13 mouse cellular contexts compared by ENCODE assay signal in the genomic region with DNA sequence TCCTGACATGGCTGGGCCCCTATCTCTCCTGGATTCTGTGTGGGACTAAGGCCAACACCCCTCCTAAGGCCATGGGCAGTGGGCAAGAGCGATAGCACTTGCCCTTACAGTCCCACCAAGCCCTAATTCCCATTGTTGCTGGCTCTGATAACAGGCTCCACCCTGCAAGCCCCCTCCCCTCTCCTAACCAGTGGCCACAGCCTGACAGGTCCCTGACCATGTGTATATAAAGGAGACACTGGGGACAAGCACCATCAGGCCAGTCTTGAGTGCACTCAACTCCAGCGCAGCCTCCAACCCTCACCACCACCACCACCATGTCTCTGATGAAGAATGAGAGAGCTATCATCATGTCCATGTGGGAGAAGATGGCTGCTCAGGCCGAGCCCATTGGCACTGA. TPM values are rescaled to one million over a fixed set of nuclear protein-coding genes. Genes with fewer than 3 reads are reported as not detected.
DNase-seq lines count a peak whose midpoint lies in the region; ATAC-seq and TF ChIP-seq lines count a peak whose summit lies in the region.
"Had no signal": no experiment of that assay in that cellular context is flagged by ENCODE, and none has a peak within 500 bp of the region (broad histone marks: within the 10 kb centered on the region; RNA-seq: fewer than 3 reads in every experiment).

A gene (plus strand): TSS at position 54 of the 400 bp plus-strand sequence.

- H3K36me3 ChIP-seq in heart, embryonic 16.5 days (ENCODE audit: control insufficient read depth, insufficient read depth) = no peaks in the 10 kb centered on the region
- H3K36me3 ChIP-seq in forebrain, embryonic 12.5 days (replicated peaks) = no peaks in the 10 kb centered on the region
- H3K36me3 ChIP-seq in liver, embryonic 13.5 days = no peaks in the 10 kb centered on the region

- H3K4me3 ChIP-seq in heart, embryonic 16.5 days (ENCODE audit: low read length) = no peak within 1 kb of the TSS
- no peak within 1 kb of the TSS for H3K4me3 ChIP-seq in forebrain, embryonic 12.5 days (replicated peaks)
- no peak within 1 kb of the TSS for H3K4me3 ChIP-seq in liver, embryonic 13.5 days (replicated peaks)

- TF ChIP-seq CTCF in brain, embryonic 14.5 days (IDR thresholded peaks at IDR 0.05; ENCODE audit: borderline replicate concordance, extremely low read depth, insufficient read depth, insufficient read length) = no peak

- H3K27me3 ChIP-seq in heart, embryonic 16.5 days (ENCODE audit: control insufficient read depth, insufficient read depth, low read length) = peaks cover 32% of the 10 kb centered on the region
- peaks cover 14% of the 10 kb centered on the region for H3K27me3 ChIP-seq in forebrain, embryonic 12.5 days
- H3K27me3 ChIP-seq in liver, embryonic 13.5 days = peaks cover 47% of the 10 kb centered on the region

- ATAC-seq in heart, embryonic 16.5 days (replicated peaks; ENCODE audit: extremely low read depth, insufficient read depth, low FRiP score) = no peak
- no peak for ATAC-seq in forebrain, embryonic 12.5 days (ENCODE audit: low FRiP score)
- ATAC-seq in liver, embryonic 13.5 days (ENCODE audit: low read depth) = no peak

- no peaks in the 10 kb centered on the region for H3K9me3 ChIP-seq in heart, embryonic 16.5 days (replicated peaks; ENCODE audit: control insufficient read depth, low read length)
- no peaks in the 10 kb centered on the region for H3K9me3 ChIP-seq in forebrain, embryonic 12.5 days
- H3K9me3 ChIP-seq in liver, embryonic 13.5 days (replicated peaks) = no peaks in the 10 kb centered on the region

- DNase-seq in heart, postnatal 4 days = no peak
- no peak for DNase-seq in brain, embryonic 14.5 days (ENCODE audit: low read depth)
- DNase-seq in liver, embryonic 13.5 days = no peak
- DNase-seq in thymus, postnatal 14 days = no peak
- no peak for DNase-seq in thymus, postnatal 4 days
- DNase-seq in cerebellum, postnatal 14 days = no peak
- DNase-seq: kidney, adult 2 months had no signal

- no peak within 1 kb of the TSS for H3K4me2 ChIP-seq in heart, embryonic 16.5 days (ENCODE audit: low read depth, low read length)
- no peak within 1 kb of the TSS for H3K4me2 ChIP-seq in forebrain, embryonic 12.5 days
- no peak within 1 kb of the TSS for H3K4me2 ChIP-seq in liver, embryonic 13.5 days

- H3K4me1 ChIP-seq in heart, embryonic 16.5 days (ENCODE audit: control insufficient read depth, insufficient read depth, low read length) = no peaks in the 10 kb centered on the region
- H3K4me1 ChIP-seq in forebrain, embryonic 12.5 days = no peaks in the 10 kb centered on the region
- H3K4me1 ChIP-seq in liver, embryonic 13.5 days (replicated peaks) = peaks cover 67% of the 10 kb centered on the region

- no peak for TF ChIP-seq POLR2A in brain, embryonic 14.5 days (IDR thresholded peaks at IDR 0.05; ENCODE audit: borderline replicate concordance, extremely low read depth, insufficient read depth, insufficient read length, poor library complexity, severe bottlenecking)

- H3K9ac ChIP-seq in heart, embryonic 16.5 days (ENCODE audit: low read length) = no peak within 1 kb of the TSS
- no peak within 1 kb of the TSS for H3K9ac ChIP-seq in forebrain, embryonic 12.5 days
- peak within 1 kb of the TSS; percentile 42 for H3K9ac ChIP-seq in liver, embryonic 13.5 days

- WGBS in heart, embryonic 16.5 days = 50% methylated on average over 3 of the region's 3 CpGs
- 77% methylated on average over 3 of the region's 3 CpGs for WGBS in forebrain, embryonic 12.5 days
- 68% methylated on average over 3 of the region's 3 CpGs for WGBS in liver, embryonic 13.5 days (ENCODE audit: insufficient replicate concordance)

- no peak within 1 kb of the TSS for H3K27ac ChIP-seq in heart, embryonic 16.5 days (ENCODE audit: low read length)
- no peak within 1 kb of the TSS for H3K27ac ChIP-seq in forebrain, embryonic 12.5 days
- H3K27ac ChIP-seq in liver, embryonic 13.5 days = peak within 1 kb of the TSS; percentile 62

RNA-seq across cellular contexts. Expression of the gene that starts here (rescaled TPM):
- 61.3 and 82.7 TPM in 2 replicates for polyA plus RNA-seq in heart, embryonic 16.5 days (2015; fragmentation: Nextera tagmentation; extraction: Ambion mirVana)
- total RNA-seq in heart, postnatal 4 days (2021) = under 1 TPM in 1 of 2 experiments, not detected in 1; 0.52 TPM
- 38.9 and 65.3 TPM in 2 replicates for polyA plus RNA-seq in brain, embryonic 14.5 days (2012; rRNA removed)
- polyA plus RNA-seq in forebrain, embryonic 12.5 days (2016; fragmentation: Nextera tagmentation; extraction: Ambion mirVana) = 1,147 and 1,607 TPM in 2 replicates
- 289 and 430 TPM in 2 replicates for polyA plus RNA-seq in liver, embryonic 13.5 days (2015; fragmentation: Nextera tagmentation; extraction: Ambion mirVana)
- total RNA-seq: CH12.LX; left cerebral cortex, adult 8-10 months; monocyte, adult 5-6 weeks had no signal
- polyA plus RNA-seq: kidney, adult 2 months; testis, adult 2 months had no signal
